Mouse (Mus musculus) heart, embryonic 10.5 days (tissue): Measurements from ENCODE around the gene Dph5. TPM values are rescaled to one million over a fixed set of nuclear protein-coding genes. Genes with fewer than 3 reads are reported as not detected.

Experiments used
- DNase-seq: peaks from one replicate; pipeline ENCODE4 v3.0.0-alpha.2; 2017; ENCODE audit warnings: low spot score
- H3K27ac ChIP-seq: fragments of 300-500 bp; sonication (generic); 2 replicates; pipeline ENCODE4 v1.5.1; 2016; ENCODE audit warnings: mild to moderate bottlenecking
- H3K27me3 ChIP-seq: fragments of 300-500 bp; sonication (generic); 2 replicates; pipeline ENCODE4 v1.6.1; 2016; ENCODE audit warnings: mild to moderate bottlenecking; ENCODE audit not compliant: poor library complexity, insufficient read depth, severe bottlenecking
- H3K36me3 ChIP-seq: fragments of 300-500 bp; sonication (generic); 2 replicates; pipeline ENCODE4 v1.6.1; 2016; ENCODE audit warnings: mild to moderate bottlenecking, moderate library complexity
- H3K4me1 ChIP-seq: fragments of 300-500 bp; sonication (generic); 2 replicates; pipeline ENCODE4 v1.6.1; 2016; ENCODE audit warnings: mild to moderate bottlenecking
- H3K4me3 ChIP-seq: fragments of 300-500 bp; sonication (generic); 2 replicates; pipeline ENCODE4 v1.5.1; 2016; ENCODE audit warnings: mild to moderate bottlenecking, moderate library complexity
- H3K9me3 ChIP-seq: fragments of 300-500 bp; sonication (generic); 2 replicates; pipeline ENCODE4 v1.6.1; 2016; ENCODE audit warnings: mild to moderate bottlenecking, moderate library complexity
- WGBS: fragments of 180-500 bp; shearing (Covaris S2); methylation state at CpG from one replicate; pipeline ENCODE4 v1.1.7; 2016; 5-methylcytosine and 5-hydroxymethylcytosine counted together
- polyA plus RNA-seq: library from polyadenylated mRNA; unstranded; fragments of >200 nt; fragmentation: Nextera tagmentation; extraction: Ambion mirVana; gene quantifications from 2 replicates; pipeline ENCODE4 v1.2.1, GENCODE M21; 2016

Dph5 gene
- 25.8 and 30.9 TPM in 2 replicates for polyA plus RNA-seq

DNA sequence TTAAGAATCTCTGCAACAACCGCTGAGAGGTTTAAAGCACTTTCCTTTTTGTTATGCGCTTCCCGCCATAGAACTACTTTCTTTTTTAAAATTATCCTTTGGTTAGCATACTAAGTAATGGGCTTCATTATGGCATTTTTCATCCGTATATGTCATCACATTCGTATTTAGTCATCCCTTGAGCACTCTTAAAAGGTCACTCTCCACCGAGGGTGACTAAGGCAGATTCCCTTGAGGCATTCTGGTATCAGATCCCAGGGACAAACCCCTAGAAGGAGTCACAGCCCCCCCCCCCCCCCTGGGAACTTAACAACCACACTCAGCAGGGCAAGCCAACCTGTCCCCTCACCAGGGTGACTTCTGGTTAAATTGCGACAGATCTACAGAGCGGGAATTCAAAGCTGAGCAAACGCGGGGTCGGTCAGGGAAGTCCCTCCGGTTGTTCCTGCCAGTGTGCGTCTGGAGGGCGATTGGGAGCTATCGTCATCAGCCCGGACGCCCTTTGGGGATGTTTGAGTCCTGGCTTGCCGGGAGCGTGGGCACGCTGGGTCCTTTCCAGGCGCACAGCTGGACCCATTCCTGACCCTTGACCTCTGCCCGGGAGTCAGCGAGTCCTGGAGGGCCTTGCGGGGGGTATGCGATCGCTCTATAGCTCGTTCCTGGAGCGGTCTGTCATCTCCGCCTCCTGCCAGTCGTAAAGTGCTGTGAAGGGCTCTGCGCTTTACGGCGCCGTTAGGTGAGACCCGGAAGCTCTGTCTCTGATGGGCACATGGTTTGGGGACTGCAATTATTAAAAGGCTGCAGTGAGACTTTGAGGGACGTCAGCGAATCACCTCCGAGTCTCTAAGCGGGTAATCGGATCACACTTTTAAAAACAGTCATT lies at the start of gene Dph5:
Gene Dph5, plus strand, starts transcription at position 411 of the 883 bp plus-strand sequence.
- 1% methylated on average over 40 of the region's 40 CpGs for WGBS
- Histone ChIP-seq H3K36me3 (no peaks in the 10 kb centered on the region), H3K27ac (peak within 1 kb of the TSS; percentile 94), H3K27me3 (no peaks in the 10 kb centered on the region), H3K4me3 (peak within 1 kb of the TSS; percentile 83), H3K4me1 (0 out of 2 replicates have a peak, but pooled peaks cover 4% of the 10 kb centered on the region), H3K9me3 (no peaks in the 10 kb centered on the region)
- peak; percentile 97 for DNase-seq

DNA sequence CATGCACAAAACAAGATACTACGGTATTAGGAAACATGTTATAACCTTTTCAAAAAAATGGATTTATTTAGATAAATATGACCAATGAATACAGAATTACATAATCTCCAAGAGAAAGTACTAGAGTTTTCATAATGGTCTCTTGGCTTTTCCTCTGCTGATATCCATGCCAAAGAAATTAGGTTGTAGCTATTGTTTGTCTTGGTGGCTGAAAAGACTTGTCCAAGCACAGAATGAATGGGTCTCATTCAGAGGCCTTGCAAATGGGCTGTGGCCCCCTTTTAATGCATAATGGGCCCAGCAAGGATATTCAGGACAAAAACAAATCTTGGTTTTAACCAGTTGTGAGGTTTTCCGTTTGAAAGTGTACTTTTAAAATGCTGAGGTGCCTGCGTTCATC lies 43.1 kb upstream of the Dph5 start:
- Histone ChIP-seq H3K9me3 (no peaks in the 10 kb centered on the region), H3K27me3 (no peaks in the 10 kb centered on the region), H3K27ac (no peak overlapping the region), H3K4me3 (no peak overlapping the region), H3K36me3 (no peaks in the 10 kb centered on the region), H3K4me1 (0 out of 2 replicates have a peak, but pooled peaks cover 2% of the 10 kb centered on the region)
- 82% methylated on average over 3 of the region's 3 CpGs for WGBS
- DNase-seq: no peak

DNA sequence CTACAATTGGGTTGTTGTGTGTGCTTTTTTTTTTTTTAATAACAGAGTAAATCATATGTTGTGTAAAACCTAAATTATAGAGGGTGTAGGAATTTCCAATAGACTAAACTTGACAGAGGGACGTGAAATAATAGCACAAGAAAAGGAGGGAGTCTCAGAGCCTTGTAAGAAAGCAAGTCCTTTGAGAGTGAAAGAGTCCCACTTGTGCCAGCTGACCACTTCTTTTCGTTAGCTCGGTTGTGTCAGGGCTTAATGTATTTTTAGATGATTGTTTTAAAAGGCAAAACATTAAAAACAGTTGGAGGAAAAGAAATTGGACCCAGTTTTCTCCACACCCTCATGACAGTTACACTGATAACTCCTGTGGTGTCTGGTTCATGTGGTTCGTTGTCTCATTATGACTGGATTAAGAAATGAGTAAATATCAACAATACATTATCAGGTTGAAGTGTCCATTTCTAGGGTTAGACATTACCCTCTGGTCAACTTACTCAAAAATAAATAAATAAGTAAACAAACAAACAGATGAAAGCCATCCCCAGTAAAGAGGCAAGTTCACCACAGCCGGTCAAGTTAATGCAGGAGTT lies 42.5 kb upstream of the Dph5 start:
- 80% methylated on average over 5 of the region's 5 CpGs for WGBS
- Histone ChIP-seq H3K4me3 (no peak overlapping the region), H3K27ac (no peak overlapping the region), H3K9me3 (no peaks in the 10 kb centered on the region), H3K36me3 (no peaks in the 10 kb centered on the region), H3K27me3 (no peaks in the 10 kb centered on the region), H3K4me1 (0 out of 2 replicates have a peak, but pooled peaks cover 2% of the 10 kb centered on the region)
- no peak for DNase-seq

DNA sequence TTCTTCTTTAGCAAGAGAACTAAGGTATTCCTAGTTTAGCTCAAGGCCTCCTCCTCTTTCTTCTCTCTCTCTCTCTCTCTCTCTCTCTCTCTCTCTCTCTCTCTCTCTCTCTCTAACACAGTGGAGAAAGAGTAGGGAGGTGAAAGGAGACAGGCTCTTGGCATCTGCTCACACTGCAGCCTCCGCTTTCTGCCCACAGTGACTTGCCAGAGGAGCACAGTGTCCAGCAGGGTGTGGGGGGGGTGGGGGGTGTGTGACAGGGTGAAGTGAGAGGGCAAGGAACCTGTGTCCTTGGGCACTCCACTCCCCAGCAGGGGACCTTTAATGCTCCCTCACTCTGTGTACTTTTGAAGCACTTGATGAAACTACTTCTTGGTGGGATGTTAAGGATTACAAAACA lies 41.9 kb upstream of the Dph5 start:
- no peak for DNase-seq
- no peaks in the 10 kb centered on the region for H3K27me3 ChIP-seq
- H3K4me1 ChIP-seq: 0 out of 2 replicates have a peak, but pooled peaks cover 2% of the 10 kb centered on the region
- no peaks in the 10 kb centered on the region for H3K36me3 ChIP-seq
- WGBS: 63% methylated on average over 1 of the region's 1 CpGs
- H3K9me3 ChIP-seq: no peaks in the 10 kb centered on the region
- H3K4me3 ChIP-seq: no peak overlapping the region
- H3K27ac ChIP-seq: no peak overlapping the region

DNA sequence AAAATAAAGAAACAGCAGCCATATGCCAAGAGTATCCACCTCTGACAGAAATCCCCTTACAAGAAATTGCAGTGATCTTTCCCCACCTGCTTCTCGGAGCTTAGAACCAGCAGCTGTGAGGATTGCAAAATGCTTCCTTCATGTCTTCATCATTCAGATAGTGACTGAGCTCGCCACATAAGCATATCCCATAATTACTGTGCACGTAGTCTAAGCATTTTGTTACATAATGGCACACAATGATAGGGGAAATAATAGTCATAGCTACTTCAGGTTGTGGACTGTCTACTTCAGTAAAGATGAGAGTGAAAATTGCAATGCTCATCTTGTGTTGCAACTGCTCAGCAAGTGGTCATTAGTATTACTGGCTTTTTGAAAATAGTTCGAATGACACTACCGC lies 41.5 kb upstream of the Dph5 start:
- no peaks in the 10 kb centered on the region for H3K27me3 ChIP-seq
- H3K4me3 ChIP-seq: no peak overlapping the region
- H3K36me3 ChIP-seq: no peaks in the 10 kb centered on the region
- DNase-seq: no peak
- H3K9me3 ChIP-seq: no peaks in the 10 kb centered on the region
- 0 out of 2 replicates have a peak, but pooled peaks cover 2% of the 10 kb centered on the region for H3K4me1 ChIP-seq
- WGBS: 86% methylated on average over 5 of the region's 5 CpGs
- no peak overlapping the region for H3K27ac ChIP-seq

DNA sequence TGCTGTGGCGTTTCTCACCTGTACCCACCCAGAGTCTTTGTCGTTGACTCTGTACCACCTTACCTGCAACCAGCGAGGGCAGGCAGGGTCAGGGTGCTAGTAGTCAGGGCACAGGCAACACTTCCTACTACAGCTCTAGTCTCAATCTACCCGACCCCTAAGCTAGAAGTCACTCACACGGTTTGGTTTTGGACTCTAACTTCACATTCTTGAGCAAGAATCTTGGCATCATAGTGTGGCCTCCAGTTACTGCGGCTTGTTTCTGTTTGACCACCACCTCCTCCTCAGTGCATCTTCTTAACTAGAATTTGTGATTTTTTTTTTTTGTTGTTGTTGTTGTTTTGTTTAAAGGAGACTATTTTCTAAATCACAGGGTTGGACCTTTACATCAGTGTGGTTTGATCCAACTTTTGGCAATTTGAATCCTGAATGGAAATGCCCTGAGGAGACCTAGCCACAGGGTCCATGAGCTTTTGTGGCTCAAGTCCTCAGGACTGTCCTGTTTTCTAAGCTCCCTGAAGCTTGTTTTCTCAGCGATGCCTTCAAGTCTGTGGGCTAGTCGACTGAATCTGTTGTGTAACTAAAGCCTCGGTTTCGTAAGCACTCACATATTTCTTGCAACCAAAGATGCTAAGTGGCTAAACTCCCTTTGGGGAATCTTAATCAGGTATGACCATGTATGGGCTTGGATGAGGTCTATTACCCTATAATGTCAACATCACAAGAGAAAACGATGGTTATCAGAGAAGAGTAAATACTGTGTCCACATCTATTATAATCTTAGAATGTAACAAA lies 38.8 kb upstream of the Dph5 start:
- Histone ChIP-seq H3K27me3 (no peaks in the 10 kb centered on the region), H3K9me3 (no peaks in the 10 kb centered on the region), H3K36me3 (no peaks in the 10 kb centered on the region), H3K27ac (no peak overlapping the region), H3K4me3 (no peak overlapping the region), H3K4me1 (0 out of 2 replicates have a peak, but pooled peaks cover 2% of the 10 kb centered on the region)
- DNase-seq: no peak
- 77% methylated on average over 11 of the region's 11 CpGs for WGBS

DNA sequence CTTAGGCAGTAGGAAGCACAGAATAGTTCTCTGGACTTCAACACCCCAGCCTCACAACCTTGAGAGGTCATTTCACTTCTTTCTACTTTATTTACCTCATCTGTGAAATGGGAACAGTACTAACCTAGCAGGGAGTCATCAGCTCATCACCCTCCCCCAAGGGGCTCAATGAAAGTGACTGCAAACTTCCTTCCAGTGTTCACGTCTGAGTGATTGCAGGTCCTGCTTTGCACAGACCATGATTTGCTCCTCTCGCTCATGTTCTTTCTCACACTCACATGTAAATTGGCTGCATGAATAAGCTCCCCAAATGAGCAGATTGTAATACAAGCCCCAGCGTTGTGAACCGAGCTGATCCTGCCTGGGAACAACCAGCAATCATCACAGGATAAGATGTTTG lies 36.7 kb upstream of the Dph5 start:
- no peak for DNase-seq
- no peak overlapping the region for H3K4me3 ChIP-seq
- no peak overlapping the region for H3K27ac ChIP-seq
- no peaks in the 10 kb centered on the region for H3K27me3 ChIP-seq
- 72% methylated on average over 4 of the region's 4 CpGs for WGBS
- no peaks in the 10 kb centered on the region for H3K4me1 ChIP-seq
- H3K36me3 ChIP-seq: no peaks in the 10 kb centered on the region
- H3K9me3 ChIP-seq: no peaks in the 10 kb centered on the region

DNA sequence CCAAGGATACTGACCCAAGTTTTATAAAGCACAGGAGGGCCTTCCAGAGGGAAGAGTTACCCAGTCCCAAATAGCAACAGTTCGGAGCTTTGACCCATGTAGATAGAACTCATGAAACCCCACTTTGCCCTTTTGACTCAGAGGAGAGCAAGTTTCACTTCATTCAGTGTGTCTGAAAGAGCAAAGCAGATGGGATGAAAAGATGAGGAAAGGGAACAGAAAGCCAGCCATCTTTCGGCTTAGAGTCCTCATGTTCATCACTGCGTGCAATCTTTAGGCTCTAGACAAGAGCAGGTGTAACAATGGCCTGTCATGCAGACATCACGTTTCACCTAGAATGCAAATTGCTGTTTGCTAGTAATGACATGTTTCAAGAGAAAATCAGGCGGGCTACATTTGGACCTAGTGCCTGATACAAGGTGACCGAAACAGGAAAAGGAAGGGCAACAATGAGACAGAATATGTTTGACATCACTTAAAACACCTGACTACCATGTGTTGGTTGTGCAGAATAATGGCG lies 32.9 kb upstream of the Dph5 start:
- no peaks in the 10 kb centered on the region for H3K36me3 ChIP-seq
- no peaks in the 10 kb centered on the region for H3K4me1 ChIP-seq
- no peak for DNase-seq
- no peak overlapping the region for H3K27ac ChIP-seq
- 86% methylated on average over 7 of the region's 7 CpGs for WGBS
- no peaks in the 10 kb centered on the region for H3K9me3 ChIP-seq
- H3K4me3 ChIP-seq: no peak overlapping the region
- H3K27me3 ChIP-seq: no peaks in the 10 kb centered on the region

DNA sequence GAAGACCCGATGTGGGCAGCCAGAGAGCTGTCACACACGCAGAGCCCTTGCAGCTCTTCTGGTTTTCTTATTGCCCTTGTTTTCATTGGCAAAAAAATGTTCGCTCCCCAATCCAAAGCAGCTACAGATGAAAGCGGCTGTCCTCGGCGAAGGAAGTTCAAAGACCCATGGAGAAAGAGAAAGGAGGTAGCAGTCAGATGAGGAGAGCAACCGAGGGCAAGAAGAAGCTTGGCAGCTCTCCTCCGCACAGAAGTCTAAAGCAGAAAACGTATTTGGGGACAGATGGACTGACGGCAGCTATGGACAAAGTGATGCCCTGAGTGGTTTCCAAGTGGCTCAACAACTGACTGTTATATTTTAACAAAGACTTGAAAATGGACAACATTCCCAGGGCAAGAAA lies 32.1 kb upstream of the Dph5 start:
- WGBS: 78% methylated on average over 10 of the region's 10 CpGs
- Histone ChIP-seq H3K27me3 (no peaks in the 10 kb centered on the region), H3K9me3 (no peaks in the 10 kb centered on the region), H3K36me3 (no peaks in the 10 kb centered on the region), H3K4me1 (no peaks in the 10 kb centered on the region), H3K27ac (no peak overlapping the region), H3K4me3 (no peak overlapping the region)
- no peak for DNase-seq

DNA sequence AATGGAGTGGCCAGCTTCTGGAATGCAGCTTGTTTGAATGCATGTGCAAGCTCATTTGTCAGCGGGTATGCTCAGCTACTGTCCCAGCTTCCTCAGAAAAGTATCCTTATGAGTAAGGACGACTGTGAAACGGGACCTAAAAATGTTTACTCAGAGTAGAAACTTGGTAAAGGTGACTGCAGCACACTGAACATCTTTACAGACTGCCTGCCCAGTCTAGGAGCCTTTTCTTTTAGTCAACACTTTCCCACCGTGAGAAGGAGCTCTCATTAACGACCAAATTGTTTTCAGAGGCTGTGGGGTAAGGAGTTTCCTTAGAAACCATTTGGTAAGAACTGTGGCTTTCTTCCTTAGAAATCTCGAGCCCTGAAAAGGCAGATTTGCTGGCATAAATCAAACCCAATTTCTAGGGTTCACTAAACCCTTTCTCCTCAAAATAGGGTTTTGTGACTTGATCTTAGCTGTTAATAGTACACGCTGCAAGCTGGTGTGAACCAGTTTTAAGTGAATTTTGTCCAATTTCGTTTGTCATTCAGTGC lies 31.1 kb upstream of the Dph5 start:
- WGBS: 39% methylated on average over 8 of the region's 8 CpGs
- Histone ChIP-seq H3K9me3 (no peaks in the 10 kb centered on the region), H3K27me3 (no peaks in the 10 kb centered on the region), H3K36me3 (no peaks in the 10 kb centered on the region), H3K4me3 (no peak overlapping the region), H3K4me1 (no peaks in the 10 kb centered on the region), H3K27ac (no peak overlapping the region)
- DNase-seq: no peak

DNA sequence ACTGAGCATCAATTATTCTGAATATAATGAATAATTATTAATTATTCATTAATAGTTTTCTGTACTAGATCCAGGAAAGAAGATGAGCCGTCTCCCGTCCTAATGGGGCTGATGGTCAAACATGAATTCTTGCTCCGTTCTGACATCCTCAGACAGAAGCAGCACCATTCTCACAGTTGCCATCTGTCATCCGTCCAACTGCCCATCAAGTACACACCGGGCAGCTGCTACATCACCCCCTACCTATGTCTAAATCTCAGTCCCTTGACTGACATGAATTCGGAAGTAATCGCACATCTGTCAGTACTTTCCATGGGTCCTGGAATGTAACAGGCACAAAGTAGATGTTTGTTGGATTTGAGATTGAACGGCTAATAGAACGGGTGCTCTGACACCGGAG lies 30.2 kb upstream of the Dph5 start:
- no peaks in the 10 kb centered on the region for H3K27me3 ChIP-seq
- H3K27ac ChIP-seq: no peak overlapping the region
- no peaks in the 10 kb centered on the region for H3K4me1 ChIP-seq
- H3K4me3 ChIP-seq: no peak overlapping the region
- H3K9me3 ChIP-seq: no peaks in the 10 kb centered on the region
- DNase-seq: no peak
- H3K36me3 ChIP-seq: no peaks in the 10 kb centered on the region
- 91% methylated on average over 10 of the region's 10 CpGs for WGBS

DNA sequence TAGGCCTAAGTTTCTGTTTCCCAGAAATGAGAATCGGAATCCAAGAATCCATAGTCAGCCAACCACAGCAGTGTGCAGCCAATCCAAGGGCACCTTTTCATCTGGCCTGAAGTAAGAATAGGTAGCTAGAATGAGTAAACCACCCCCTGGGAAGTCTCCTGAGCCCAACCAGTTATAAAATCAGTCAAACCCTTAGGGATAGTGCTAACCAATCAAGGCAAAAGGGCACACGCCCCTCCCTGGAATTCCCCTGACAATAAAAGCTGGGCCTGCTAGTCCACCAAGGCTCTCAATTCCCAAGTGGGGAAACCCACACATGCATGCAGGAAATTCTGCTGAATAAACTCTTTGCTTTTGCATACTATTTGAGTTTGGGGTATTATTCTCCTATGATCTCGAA lies 28.8 kb upstream of the Dph5 start:
- Histone ChIP-seq H3K36me3 (no peaks in the 10 kb centered on the region), H3K27ac (no peak overlapping the region), H3K4me3 (no peak overlapping the region), H3K4me1 (no peaks in the 10 kb centered on the region), H3K27me3 (no peaks in the 10 kb centered on the region), H3K9me3 (no peaks in the 10 kb centered on the region)
- 81% methylated on average over 3 of the region's 3 CpGs for WGBS
- DNase-seq: no peak
